Mouse (Mus musculus) forebrain, embryonic 11.5 days (tissue): ENCODE results near the gene Lrrc8a. TPM values are rescaled to one million over a fixed set of nuclear protein-coding genes. Genes with fewer than 3 reads are reported as not detected.

Experiments used
- ATAC-seq: fragments of 200-750 bp; cut with Nextera tagmentation; replicated peaks from 2 replicates; pipeline ENCODE4 v1.8.0; 2017; ENCODE audit warnings: moderate TSS enrichment; ENCODE audit not compliant: low FRiP score
- DNase-seq: peaks from one replicate; pipeline ENCODE4 v3.0.0-alpha.2; 2017; ENCODE audit warnings: low spot score
- H3K27ac ChIP-seq: fragments of 300-500 bp; sonication (generic); 2 replicates; pipeline ENCODE4 v1.5.1; 2014; ENCODE audit warnings: low read depth, low read length
- H3K27me3 ChIP-seq: fragments of 300-500 bp; sonication (generic); 2 replicates; pipeline ENCODE4 v1.6.1; 2014; ENCODE audit warnings: mild to moderate bottlenecking, low read length, mixed read lengths; ENCODE audit not compliant: control insufficient read depth, insufficient read depth
- H3K36me3 ChIP-seq: fragments of 300-500 bp; sonication (generic); 2 replicates; pipeline ENCODE4 v1.6.1; 2014; ENCODE audit warnings: mild to moderate bottlenecking, low read length, moderate library complexity, mixed read lengths; ENCODE audit not compliant: control insufficient read depth, insufficient read depth
- H3K4me1 ChIP-seq: fragments of 300-500 bp; sonication (generic); replicated peaks from 2 replicates; pipeline ENCODE4 v1.6.1; 2014; ENCODE audit warnings: low read length, mixed read lengths; ENCODE audit not compliant: control insufficient read depth, insufficient read depth
- H3K4me2 ChIP-seq: fragments of 300-500 bp; sonication (generic); 2 replicates; pipeline ENCODE4 v1.6.1; 2014; ENCODE audit warnings: low read depth, mild to moderate bottlenecking, low read length, moderate library complexity, mixed read lengths; ENCODE audit not compliant: severe bottlenecking
- H3K4me3 ChIP-seq: fragments of 300-500 bp; sonication (generic); 2 replicates; pipeline ENCODE4 v1.5.1; 2014; ENCODE audit warnings: low read depth, low read length
- H3K9ac ChIP-seq: fragments of 300-500 bp; sonication (generic); 2 replicates; pipeline ENCODE4 v1.6.1; 2014; ENCODE audit warnings: low read length
- H3K9me3 ChIP-seq: fragments of 300-500 bp; sonication (generic); 2 replicates; pipeline ENCODE4 v1.6.1; 2016; ENCODE audit warnings: low read length, mixed read lengths; ENCODE audit not compliant: control insufficient read depth
- WGBS: fragments of 180-500 bp; shearing (Covaris S2); extraction: QIAGEN DNeasy Blood & Tissue Kit; methylation state at CpG from one replicate; pipeline ENCODE4 v1.1.7; 2014; 5-methylcytosine and 5-hydroxymethylcytosine counted together
- polyA plus RNA-seq: library from polyadenylated mRNA; unstranded; fragments of >200 nt; fragmentation: Nextera tagmentation; extraction: Ambion mirVana; gene quantifications from 2 replicates; pipeline ENCODE4 v1.2.1, GENCODE M21; 2014

Gene Lrrc8a
- 50.7 and 54.5 TPM in 2 replicates for polyA plus RNA-seq

DNA sequence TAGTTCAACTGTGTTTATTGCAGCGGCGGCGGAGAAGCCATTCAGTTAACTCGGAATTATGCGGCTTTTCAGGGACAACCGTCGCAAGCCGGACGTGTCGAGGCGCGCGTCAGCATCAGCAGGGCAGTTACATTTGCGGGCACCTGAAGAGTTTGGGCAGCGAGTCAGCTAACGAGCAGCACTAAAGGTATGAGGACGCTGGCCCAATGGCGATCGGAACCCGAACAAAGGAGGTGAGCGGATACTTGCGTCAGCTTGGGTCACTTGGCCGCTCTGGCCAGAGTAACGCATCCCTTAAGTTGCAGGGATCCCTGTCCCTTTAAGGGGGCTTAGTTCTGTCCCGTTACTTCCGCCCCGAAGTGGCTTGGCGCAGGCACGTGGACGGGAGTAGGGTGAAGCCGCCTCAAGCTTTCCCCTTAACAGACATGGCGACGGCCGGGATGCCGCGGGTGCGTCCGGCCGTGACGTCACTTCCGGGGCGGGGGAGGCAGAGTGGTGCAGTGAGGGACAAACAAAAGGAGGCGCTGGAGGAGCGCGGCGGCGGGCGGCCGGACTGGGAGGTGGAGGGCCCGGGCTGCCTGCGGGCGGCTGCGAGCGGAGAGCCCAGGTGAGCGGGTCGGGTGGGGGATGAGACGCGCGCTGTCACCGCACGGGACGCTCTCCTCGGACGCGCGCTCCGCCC, at the start of gene Lrrc8a:
Gene Lrrc8a (plus strand): TSS at position 517 of the 682 bp plus-strand sequence.
- peak within 1 kb of the TSS; percentile 84 for H3K4me2 ChIP-seq
- H3K27me3 ChIP-seq, result no peaks in the 10 kb centered on the region
- ATAC-seq, result peak; percentile 96
- peaks cover 10% of the 10 kb centered on the region; the same call in 1 of the 2 replicates for H3K4me1 ChIP-seq
- peak within 1 kb of the TSS; percentile 89 for H3K9ac ChIP-seq
- peak within 1 kb of the TSS; percentile 89 for H3K4me3 ChIP-seq
- peak; percentile 100 for DNase-seq
- H3K27ac ChIP-seq, result peak within 1 kb of the TSS; percentile 84
- no peaks in the 10 kb centered on the region for H3K9me3 ChIP-seq
- WGBS, result under 1% methylated on average over 65 of the region's 67 CpGs
- peaks cover 3% of the 10 kb centered on the region; the same call in 1 of the 2 replicates for H3K36me3 ChIP-seq

- H3K9me3 ChIP-seq, result no peaks in the 10 kb centered on the region
- no peak overlapping the region for H3K4me2 ChIP-seq
- H3K27ac ChIP-seq, result no peak overlapping the region
- H3K4me1 ChIP-seq, result no peaks in the 10 kb centered on the region
- WGBS, result 91% methylated on average over 12 of the region's 12 CpGs
- no peaks in the 10 kb centered on the region for H3K27me3 ChIP-seq
- H3K4me3 ChIP-seq, result no peak overlapping the region
- DNase-seq (no peak), ATAC-seq (no peak)
- H3K9ac ChIP-seq, result no peak overlapping the region
- no peaks in the 10 kb centered on the region for H3K36me3 ChIP-seq
Observed at GRCm38 (mm10) chr2:30191790-30192580, 45.5 kb upstream of the Lrrc8a start.

GRCm38 (mm10) chr2:30194656-30195055, 42.9 kb upstream of the Lrrc8a start:
- Histone ChIP-seq H3K4me3 (no peak overlapping the region), H3K36me3 (no peaks in the 10 kb centered on the region), H3K9ac (no peak overlapping the region), H3K27me3 (no peaks in the 10 kb centered on the region), H3K27ac (no peak overlapping the region), H3K9me3 (no peaks in the 10 kb centered on the region), H3K4me1 (no peaks in the 10 kb centered on the region), H3K4me2 (no peak overlapping the region)
- 85% methylated on average over 3 of the region's 3 CpGs for WGBS
- ATAC-seq, result no peak
- no peak for DNase-seq

- 74% methylated on average over 4 of the region's 4 CpGs for WGBS
- no peak for ATAC-seq
- H3K27me3 ChIP-seq, result no peaks in the 10 kb centered on the region
- no peaks in the 10 kb centered on the region for H3K9me3 ChIP-seq
- no peak overlapping the region for H3K4me3 ChIP-seq
- no peak overlapping the region for H3K27ac ChIP-seq
- DNase-seq, result no peak
- no peaks in the 10 kb centered on the region for H3K36me3 ChIP-seq
- no peaks in the 10 kb centered on the region for H3K4me1 ChIP-seq
- H3K4me2 ChIP-seq, result no peak overlapping the region
- no peak overlapping the region for H3K9ac ChIP-seq
Observed at GRCm38 (mm10) chr2:30198021-30198420, 39.5 kb upstream of the Lrrc8a start.

DNA sequence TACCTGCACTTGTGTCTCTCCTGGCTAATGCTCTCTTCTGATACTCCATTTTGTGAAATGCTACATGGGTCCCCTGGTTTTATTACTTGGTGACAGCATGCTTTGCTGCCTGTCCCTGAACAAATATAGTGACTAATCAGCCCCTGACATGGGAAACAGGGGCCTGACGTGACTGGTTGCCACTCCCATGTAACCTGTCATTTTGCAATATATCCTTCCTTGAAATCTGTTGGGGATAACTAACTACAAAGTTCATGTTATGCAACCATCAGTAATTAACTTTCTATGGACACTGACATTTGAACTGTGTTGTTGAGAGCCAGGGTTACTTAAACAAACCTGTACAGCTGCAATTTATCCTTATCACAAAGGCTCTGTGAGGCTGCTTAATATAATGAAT, 37.5 kb upstream of the Lrrc8a start:
- no peak overlapping the region for H3K9ac ChIP-seq
- no peak overlapping the region for H3K4me3 ChIP-seq
- no peaks in the 10 kb centered on the region for H3K36me3 ChIP-seq
- no peak for DNase-seq
- H3K9me3 ChIP-seq, result no peaks in the 10 kb centered on the region
- 79% methylated on average over 1 of the region's 1 CpGs for WGBS
- H3K27ac ChIP-seq, result no peak overlapping the region
- H3K4me1 ChIP-seq, result no peaks in the 10 kb centered on the region; the same call in 1 of the 2 replicates
- no peak for ATAC-seq
- no peak overlapping the region for H3K4me2 ChIP-seq
- no peaks in the 10 kb centered on the region for H3K27me3 ChIP-seq

- Histone ChIP-seq H3K36me3 (no peaks in the 10 kb centered on the region), H3K27me3 (no peaks in the 10 kb centered on the region), H3K9me3 (no peaks in the 10 kb centered on the region), H3K27ac (no peak overlapping the region), H3K4me2 (no peak overlapping the region), H3K4me1 (no peaks in the 10 kb centered on the region; the same call in 1 of the 2 replicates), H3K9ac (no peak overlapping the region), H3K4me3 (no peak overlapping the region)
- WGBS, result 90% methylated on average over 5 of the region's 5 CpGs
- DNase-seq (no peak), ATAC-seq (no peak)
Observed at GRCm38 (mm10) chr2:30200388-30200925, 37.1 kb upstream of the Lrrc8a start.

GRCm38 (mm10) chr2:30203439-30203838, 34.1 kb upstream of the Lrrc8a start:
- Histone ChIP-seq H3K4me2 (no peak overlapping the region), H3K4me3 (no peak overlapping the region), H3K27me3 (no peaks in the 10 kb centered on the region), H3K9ac (no peak overlapping the region), H3K27ac (no peak overlapping the region), H3K4me1 (peaks cover 3% of the 10 kb centered on the region), H3K36me3 (no peaks in the 10 kb centered on the region), H3K9me3 (no peaks in the 10 kb centered on the region)
- ATAC-seq (no peak), DNase-seq (no peak)
- 73% methylated on average over 7 of the region's 7 CpGs for WGBS

DNA sequence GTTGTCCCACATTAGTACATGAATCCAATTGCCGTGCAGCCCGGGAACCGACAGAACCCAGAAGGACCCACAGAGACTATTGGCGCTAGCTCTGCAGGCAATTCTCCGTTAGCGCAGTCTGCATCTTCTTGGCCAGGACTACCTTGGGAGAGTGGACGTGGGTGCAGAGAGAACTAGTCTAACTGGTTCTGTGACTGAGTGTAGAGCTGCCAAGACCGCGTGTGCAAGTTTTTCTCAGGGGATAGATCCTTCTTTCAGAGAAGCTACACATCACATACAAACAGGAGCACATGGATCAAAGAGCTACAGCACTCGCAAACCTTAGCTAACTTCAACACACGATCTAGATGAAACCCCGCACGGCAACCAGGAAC, 32.3 kb upstream of the Lrrc8a start:
- 2% methylated on average over 13 of the region's 13 CpGs for WGBS
- DNase-seq (no peak), ATAC-seq (peak; percentile 44; the same call in 1 of the 2 replicates)
- H3K9me3 ChIP-seq, result no peaks in the 10 kb centered on the region
- H3K4me3 ChIP-seq, result peak overlapping the region; percentile 64
- no peaks in the 10 kb centered on the region for H3K27me3 ChIP-seq
- H3K27ac ChIP-seq, result no peak overlapping the region
- peaks cover 3% of the 10 kb centered on the region for H3K4me1 ChIP-seq
- peak overlapping the region; percentile 79 for H3K4me2 ChIP-seq
- peak overlapping the region; percentile 58 for H3K9ac ChIP-seq
- no peaks in the 10 kb centered on the region for H3K36me3 ChIP-seq
